Mouse (Mus musculus) hindbrain, embryonic 13.5 days (tissue): ENCODE measurements at regions not wholly inside any gene's neighbourhood (a gene's known extent, or its start where the extent isn't known, plus 50 kb on each side); places are given as distances from the start of the nearest gene placed in this dataset.

Experiments
- ATAC-seq: fragments of 200-750 bp; cut with Nextera tagmentation; 2 replicates; pipeline ENCODE4 v1.8.0; 2017; ENCODE audit warnings: moderate TSS enrichment; ENCODE audit not compliant: low FRiP score
- H3K27ac ChIP-seq: fragments of 300-500 bp; sonication (generic); 2 replicates; pipeline ENCODE4 v1.5.1; 2015; ENCODE audit warnings: inconsistent platforms, mild to moderate bottlenecking, moderate library complexity
- H3K27me3 ChIP-seq: fragments of 300-500 bp; sonication (generic); 2 replicates; pipeline ENCODE4 v1.6.1; 2015; ENCODE audit warnings: mild to moderate bottlenecking, inconsistent platforms
- H3K36me3 ChIP-seq: fragments of 300-500 bp; sonication (generic); 2 replicates; pipeline ENCODE4 v1.6.1; 2015; ENCODE audit warnings: mild to moderate bottlenecking, inconsistent platforms
- H3K4me1 ChIP-seq: fragments of 300-500 bp; sonication (generic); replicated peaks from 2 replicates; pipeline ENCODE4 v1.6.1; 2015; ENCODE audit warnings: inconsistent platforms
- H3K4me2 ChIP-seq: fragments of 300-500 bp; sonication (generic); 2 replicates; pipeline ENCODE4 v1.6.1; 2015; ENCODE audit warnings: inconsistent platforms, mild to moderate bottlenecking, moderate library complexity
- H3K4me3 ChIP-seq: fragments of 300-500 bp; sonication (generic); 2 replicates; pipeline ENCODE4 v1.5.1; 2015; ENCODE audit warnings: mild to moderate bottlenecking, inconsistent platforms
- H3K9ac ChIP-seq: fragments of 300-500 bp; sonication (generic); 2 replicates; pipeline ENCODE4 v1.6.1; 2015; ENCODE audit warnings: mild to moderate bottlenecking, inconsistent platforms
- H3K9me3 ChIP-seq: fragments of 300-500 bp; sonication (generic); 2 replicates; pipeline ENCODE4 v1.6.1; 2016; ENCODE audit warnings: inconsistent platforms
- WGBS: fragments of 180-500 bp; shearing (Covaris S2); methylation state at CpG from one replicate; pipeline ENCODE4 v1.1.7; 2015; 5-methylcytosine and 5-hydroxymethylcytosine counted together

- Histone ChIP-seq H3K36me3 (no peaks in the 10 kb centered on the region), H3K4me2 (peak overlapping the region; percentile 40), H3K27me3 (no peaks in the 10 kb centered on the region), H3K27ac (peak overlapping the region; percentile 75; the same call in 1 of the 2 replicates), H3K4me1 (peaks cover 18% of the 10 kb centered on the region), H3K9ac (no peak overlapping the region), H3K9me3 (no peaks in the 10 kb centered on the region), H3K4me3 (no peak overlapping the region)
- peak; percentile 62; the same call in 1 of the 2 replicates for ATAC-seq
- whole genome bisulfite sequencing = 60% methylated on average over 6 of the region's 6 CpGs
Measured at GRCm38 (mm10) chr12:68997259-68997658, 161.7 kb downstream of the Rps29 start.

DNA sequence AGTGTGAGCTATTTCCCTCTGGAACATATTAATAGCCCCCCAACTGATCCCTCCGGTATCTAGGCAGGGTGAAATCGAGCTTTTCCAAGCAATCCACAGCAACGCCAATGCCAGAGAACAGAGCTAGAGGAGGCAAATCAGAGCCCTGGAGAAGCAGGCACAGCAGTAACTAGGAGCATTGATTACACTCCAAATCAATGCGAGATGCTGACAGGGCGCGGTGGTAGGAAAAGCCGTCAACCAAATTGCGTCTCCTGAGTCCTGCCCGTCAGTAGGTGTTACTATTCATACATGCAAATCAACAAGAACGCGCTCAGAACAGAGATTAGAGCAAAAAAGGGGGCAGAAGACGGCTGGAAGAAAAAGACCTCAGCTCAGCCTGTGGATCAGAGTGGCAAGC is 162.2 kb downstream of the Rps29 start:
- ATAC-seq = peak; percentile 65
- WGBS = 41% methylated on average over 12 of the region's 12 CpGs

DNA sequence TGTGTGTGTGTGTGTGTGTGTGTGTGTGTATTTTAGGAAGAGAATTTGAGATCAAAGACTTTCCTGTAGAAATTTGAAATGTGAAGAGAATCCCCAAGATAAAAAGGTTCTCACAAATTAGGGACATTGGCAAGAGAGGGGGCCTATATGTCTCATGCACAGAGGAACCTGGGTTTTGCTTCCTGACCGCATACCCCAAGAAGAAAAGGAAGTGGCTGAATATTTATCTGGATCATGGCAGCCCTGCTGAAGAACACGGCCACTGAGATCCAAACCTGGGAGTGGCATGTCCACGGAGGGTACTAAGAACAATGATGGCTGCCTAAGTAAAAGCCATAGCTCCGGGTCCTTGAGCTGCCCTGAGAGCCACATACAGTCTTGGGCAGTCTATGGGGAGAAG is 178.3 kb downstream of the Rps29 start:
- Histone ChIP-seq H3K36me3 (no peaks in the 10 kb centered on the region), H3K4me1 (no peaks in the 10 kb centered on the region), H3K4me3 (no peak overlapping the region), H3K9ac (no peak overlapping the region), H3K4me2 (no peak overlapping the region), H3K9me3 (no peaks in the 10 kb centered on the region), H3K27ac (no peak overlapping the region), H3K27me3 (no peaks in the 10 kb centered on the region)
- 95% methylated on average over 4 of the region's 4 CpGs for WGBS
- no peak for ATAC-seq

More for the DNA sequence above, 162.2 kb downstream of the Rps29 start:
- H3K9ac ChIP-seq = no peak overlapping the region
- H3K4me1 ChIP-seq = peaks cover 18% of the 10 kb centered on the region
- H3K27ac ChIP-seq = peak overlapping the region; percentile 75
- H3K4me2 ChIP-seq = peak overlapping the region; percentile 40
- no peaks in the 10 kb centered on the region for H3K27me3 ChIP-seq
- H3K36me3 ChIP-seq = no peaks in the 10 kb centered on the region
- no peaks in the 10 kb centered on the region for H3K9me3 ChIP-seq
- H3K4me3 ChIP-seq = peak overlapping the region; percentile 23

DNA sequence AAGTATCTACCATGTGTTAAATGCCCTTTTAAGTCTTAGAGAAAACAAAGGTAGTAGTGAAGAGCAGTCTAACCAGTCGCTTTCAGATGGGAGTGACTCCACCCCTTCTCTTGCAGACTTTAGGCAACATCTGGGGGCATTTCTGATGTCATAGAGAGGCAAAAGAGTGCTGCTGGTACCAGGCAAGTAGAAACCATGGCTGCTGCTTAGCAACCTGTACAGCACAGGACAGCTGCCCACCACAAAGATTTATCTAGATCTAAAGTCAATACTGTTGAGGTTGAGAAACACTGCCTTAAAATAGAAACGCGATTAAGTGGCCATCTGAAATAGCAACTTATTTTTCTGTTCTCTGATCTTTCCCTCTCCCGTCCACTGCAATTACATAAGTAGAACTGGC is 178.8 kb downstream of the Rps29 start:
- Histone ChIP-seq H3K9ac (no peak overlapping the region), H3K4me3 (no peak overlapping the region), H3K27ac (no peak overlapping the region), H3K4me1 (no peaks in the 10 kb centered on the region), H3K36me3 (no peaks in the 10 kb centered on the region), H3K4me2 (no peak overlapping the region), H3K9me3 (no peaks in the 10 kb centered on the region), H3K27me3 (no peaks in the 10 kb centered on the region)
- no peak for ATAC-seq
- WGBS = 77% methylated on average over 4 of the region's 4 CpGs

- WGBS = 87% methylated on average over 3 of the region's 3 CpGs
- Histone ChIP-seq H3K9ac (no peak overlapping the region), H3K4me1 (no peaks in the 10 kb centered on the region), H3K4me2 (no peak overlapping the region), H3K9me3 (no peaks in the 10 kb centered on the region), H3K27me3 (no peaks in the 10 kb centered on the region), H3K4me3 (no peak overlapping the region), H3K36me3 (no peaks in the 10 kb centered on the region), H3K27ac (no peak overlapping the region)
- no peak for ATAC-seq
Measured at GRCm38 (mm10) chr12:68979232-68979631, 179.8 kb downstream of the Rps29 start.

DNA sequence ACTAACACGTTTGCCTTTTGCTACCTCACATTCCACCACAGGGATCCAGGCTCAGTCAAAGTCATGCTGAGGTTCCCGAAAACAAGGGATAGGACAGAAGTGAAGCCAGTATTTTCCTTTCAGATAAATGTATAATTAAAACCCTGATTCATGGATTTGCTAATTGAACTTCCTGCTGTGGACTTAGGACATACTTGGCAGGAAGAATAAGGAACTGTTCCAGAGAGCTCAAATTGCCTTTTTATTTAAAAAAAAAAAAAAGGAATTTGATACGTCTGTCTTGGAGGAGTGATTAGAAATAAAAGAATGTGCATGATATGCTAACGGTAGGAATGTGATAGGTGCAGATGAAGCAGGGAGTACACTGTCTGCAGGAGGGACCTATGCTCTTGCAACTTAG is 181.7 kb downstream of the Rps29 start:
- Histone ChIP-seq H3K9me3 (no peaks in the 10 kb centered on the region), H3K4me1 (no peaks in the 10 kb centered on the region), H3K36me3 (no peaks in the 10 kb centered on the region), H3K4me3 (no peak overlapping the region), H3K27ac (no peak overlapping the region), H3K27me3 (no peaks in the 10 kb centered on the region), H3K9ac (no peak overlapping the region), H3K4me2 (no peak overlapping the region)
- 80% methylated on average over 4 of the region's 4 CpGs for WGBS
- ATAC-seq = no peak

- ATAC-seq = no peak
- no peaks in the 10 kb centered on the region for H3K4me1 ChIP-seq
- no peak overlapping the region for H3K4me2 ChIP-seq
- H3K36me3 ChIP-seq = no peaks in the 10 kb centered on the region
- no peak overlapping the region for H3K9ac ChIP-seq
- no peaks in the 10 kb centered on the region for H3K27me3 ChIP-seq
- WGBS = 70% methylated on average over 2 of the region's 2 CpGs
- no peak overlapping the region for H3K27ac ChIP-seq
- no peaks in the 10 kb centered on the region for H3K9me3 ChIP-seq
- no peak overlapping the region for H3K4me3 ChIP-seq
Measured at GRCm38 (mm10) chr12:68947240-68947639, 211.7 kb downstream of the Rps29 start.

GRCm38 (mm10) chr12:68910590-68910989 is 248.4 kb downstream of the Rps29 start:
- no peaks in the 10 kb centered on the region for H3K4me1 ChIP-seq
- no peak overlapping the region for H3K4me2 ChIP-seq
- H3K9ac ChIP-seq = no peak overlapping the region
- no peaks in the 10 kb centered on the region for H3K9me3 ChIP-seq
- no peaks in the 10 kb centered on the region for H3K36me3 ChIP-seq
- H3K27me3 ChIP-seq = no peaks in the 10 kb centered on the region
- 45% methylated on average over 6 of the region's 6 CpGs for WGBS
- H3K4me3 ChIP-seq = no peak overlapping the region
- no peak for ATAC-seq
- H3K27ac ChIP-seq = no peak overlapping the region

GRCm38 (mm10) chr12:68904770-68905169 is 254.2 kb downstream of the Rps29 start:
- no peaks in the 10 kb centered on the region for H3K36me3 ChIP-seq
- no peak for ATAC-seq
- H3K27ac ChIP-seq = no peak overlapping the region
- H3K4me1 ChIP-seq = no peaks in the 10 kb centered on the region
- H3K4me3 ChIP-seq = no peak overlapping the region
- H3K4me2 ChIP-seq = no peak overlapping the region
- H3K9ac ChIP-seq = no peak overlapping the region
- H3K27me3 ChIP-seq = no peaks in the 10 kb centered on the region
- no peaks in the 10 kb centered on the region for H3K9me3 ChIP-seq
- WGBS = 100% methylated on average over 1 of the region's 1 CpGs

- ATAC-seq = no peak
- Histone ChIP-seq H3K9ac (no peak overlapping the region), H3K27me3 (no peaks in the 10 kb centered on the region), H3K36me3 (no peaks in the 10 kb centered on the region), H3K9me3 (no peaks in the 10 kb centered on the region), H3K4me2 (no peak overlapping the region), H3K27ac (no peak overlapping the region), H3K4me1 (no peaks in the 10 kb centered on the region), H3K4me3 (no peak overlapping the region)
- WGBS = 86% methylated on average over 3 of the region's 3 CpGs
Measured at GRCm38 (mm10) chr12:68889141-68889540, 269.8 kb downstream of the Rps29 start.

DNA sequence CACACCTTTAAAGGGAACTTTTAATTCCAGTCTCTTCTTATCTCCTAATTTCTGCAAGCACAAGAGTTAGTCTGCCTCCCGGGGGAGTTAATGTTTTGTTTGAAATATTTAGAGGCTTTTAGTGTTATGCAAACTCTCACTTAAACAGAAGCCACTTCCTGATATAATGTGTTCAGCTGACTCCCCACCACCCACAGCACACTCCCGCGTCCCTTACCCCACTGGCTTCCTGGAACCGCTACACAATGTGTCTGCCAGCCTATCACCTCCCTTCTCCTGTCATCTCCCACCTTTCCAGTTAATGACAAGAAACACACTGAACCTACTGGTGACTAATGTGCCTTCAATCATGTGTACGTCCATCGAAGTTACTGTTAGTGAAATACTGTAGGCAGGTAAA is 276.5 kb downstream of the Rps29 start:
- no peaks in the 10 kb centered on the region for H3K4me1 ChIP-seq
- no peak overlapping the region for H3K4me3 ChIP-seq
- H3K27ac ChIP-seq = no peak overlapping the region
- no peaks in the 10 kb centered on the region for H3K9me3 ChIP-seq
- no peak overlapping the region for H3K9ac ChIP-seq
- 92% methylated on average over 6 of the region's 6 CpGs for WGBS
- no peak overlapping the region for H3K4me2 ChIP-seq
- H3K27me3 ChIP-seq = no peaks in the 10 kb centered on the region
- H3K36me3 ChIP-seq = no peaks in the 10 kb centered on the region
- ATAC-seq = no peak

- H3K9me3 ChIP-seq = no peaks in the 10 kb centered on the region
- no peak overlapping the region for H3K4me3 ChIP-seq
- ATAC-seq = no peak
- no peaks in the 10 kb centered on the region for H3K27me3 ChIP-seq
- no peak overlapping the region for H3K9ac ChIP-seq
- no peaks in the 10 kb centered on the region for H3K36me3 ChIP-seq
- no peak overlapping the region for H3K27ac ChIP-seq
- no peak overlapping the region for H3K4me2 ChIP-seq
- H3K4me1 ChIP-seq = no peaks in the 10 kb centered on the region
Measured at GRCm38 (mm10) chr12:68879425-68879824, 279.6 kb downstream of the Rps29 start.

- ATAC-seq = no peak
- no peaks in the 10 kb centered on the region for H3K4me1 ChIP-seq
- no peak overlapping the region for H3K9ac ChIP-seq
- H3K36me3 ChIP-seq = no peaks in the 10 kb centered on the region
- H3K4me2 ChIP-seq = no peak overlapping the region
- no peak overlapping the region for H3K27ac ChIP-seq
- H3K27me3 ChIP-seq = no peaks in the 10 kb centered on the region
- no peaks in the 10 kb centered on the region for H3K9me3 ChIP-seq
- no peak overlapping the region for H3K4me3 ChIP-seq
- WGBS = 97% methylated on average over 4 of the region's 4 CpGs
Measured at GRCm38 (mm10) chr12:68871259-68871658, 287.7 kb downstream of the Rps29 start.

DNA sequence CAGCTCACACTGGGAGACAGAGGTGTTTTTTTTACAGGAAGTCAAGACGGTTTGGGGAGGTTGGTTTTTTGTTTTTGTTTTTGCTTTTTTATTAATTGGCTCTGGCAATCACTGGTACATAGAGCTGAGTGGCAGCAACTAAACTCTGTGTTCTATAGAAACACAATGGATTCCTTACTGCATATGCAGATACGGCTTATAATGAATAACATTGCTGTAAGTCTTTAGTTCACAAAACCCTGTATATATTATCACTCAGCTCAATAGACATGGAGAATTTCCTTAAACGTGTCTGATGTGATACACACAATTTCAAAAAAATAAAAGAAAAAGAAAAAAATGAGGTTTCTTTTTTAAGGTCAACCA is 296.0 kb downstream of the Rps29 start:
- H3K9me3 ChIP-seq = no peaks in the 10 kb centered on the region

More for the DNA sequence above, 296.0 kb downstream of the Rps29 start:
- Histone ChIP-seq H3K27me3 (no peaks in the 10 kb centered on the region), H3K4me2 (no peak overlapping the region), H3K9ac (no peak overlapping the region), H3K4me3 (no peak overlapping the region), H3K36me3 (no peaks in the 10 kb centered on the region), H3K4me1 (no peaks in the 10 kb centered on the region), H3K27ac (no peak overlapping the region)
- ATAC-seq = no peak
- WGBS = 77% methylated on average over 3 of the region's 3 CpGs
